Mouse (Mus musculus): ENCODE measurements around the gene Slc25a35.

DNA sequence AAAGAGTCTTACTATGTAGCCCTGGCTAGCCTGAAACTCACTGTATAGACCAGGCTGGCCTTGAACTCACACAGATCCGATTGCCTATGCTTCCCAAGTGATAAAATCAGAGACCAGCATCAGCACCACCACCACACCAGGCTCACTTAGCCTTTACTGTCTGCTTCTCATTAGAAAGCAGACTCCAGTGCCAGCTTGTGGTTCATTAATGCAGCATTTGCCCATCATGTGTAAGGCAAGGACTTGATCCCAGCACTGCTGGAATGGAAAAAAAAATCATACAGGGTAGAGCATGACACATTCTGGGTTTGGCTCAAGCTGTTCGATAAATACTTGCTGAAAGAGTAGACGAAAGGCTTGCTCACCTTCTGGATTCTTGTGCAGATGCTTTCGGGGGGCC is 21.9 kb upstream of the Slc25a35 start:
- no peak for TF ChIP-seq CTCF (IDR thresholded peaks at IDR 0.05; ENCODE audit: borderline replicate concordance, insufficient read depth, low read length)
- TF ChIP-seq POLR2A (IDR thresholded peaks at IDR 0.05; ENCODE audit: low read depth, low read length) = no peak
